Mouse (Mus musculus) kidney, postnatal 25 days (tissue): Measurements from ENCODE around the gene Shbg.

Experiments
- DNase-seq, 2 experiments: peaks; one replicate each; pipeline ENCODE4 v3.0.0; 2021; ENCODE audit warnings: mixed read lengths in 2 of 2

The Shbg gene

GRCm38 (mm10) chr11:69617805-69618204 lies at the start of gene Shbg:
Gene Shbg, minus strand, starts transcription at chr11:69617905.
- DNase-seq, result no peak

- DNase-seq, result no peak
Measured at GRCm38 (mm10) chr11:69666665-69667005, 48.9 kb upstream of the Shbg start.

- DNase-seq, result peak in 1 of 2 experiments; percentile 48
Measured at GRCm38 (mm10) chr11:69665961-69666664, 48.4 kb upstream of the Shbg start, which contains the start of gene Cd68. Gene Cd68, minus strand, starts transcription at chr11:69666153.

- peak in 1 of 2 experiments; percentile 34 for DNase-seq
Measured at GRCm38 (mm10) chr11:69665457-69665960, 47.8 kb upstream of the Shbg start.

- peak in 1 of 2 experiments; percentile 33 for DNase-seq
Measured at GRCm38 (mm10) chr11:69664841-69665240, 47.1 kb upstream of the Shbg start.

GRCm38 (mm10) chr11:69663795-69664194 lies 46.1 kb upstream of the Shbg start:
- DNase-seq, result peak in 1 of 2 experiments; percentile 66

GRCm38 (mm10) chr11:69662967-69663671 lies 45.4 kb upstream of the Shbg start:
- DNase-seq, result peak in 1 of 2 experiments; percentile 60

GRCm38 (mm10) chr11:69662213-69662966 lies 44.7 kb upstream of the Shbg start, which contains the start of gene Mpdu1:
Gene Mpdu1, minus strand, starts transcription at chr11:69662642.
- DNase-seq, result peak; percentile 94 to 98

- DNase-seq, result peak in 1 of 2 experiments; percentile 58
Measured at GRCm38 (mm10) chr11:69661221-69661881, 43.6 kb upstream of the Shbg start.

- peak in 1 of 2 experiments; percentile 36 for DNase-seq
Measured at GRCm38 (mm10) chr11:69657462-69657881, 39.8 kb upstream of the Shbg start.

DNA sequence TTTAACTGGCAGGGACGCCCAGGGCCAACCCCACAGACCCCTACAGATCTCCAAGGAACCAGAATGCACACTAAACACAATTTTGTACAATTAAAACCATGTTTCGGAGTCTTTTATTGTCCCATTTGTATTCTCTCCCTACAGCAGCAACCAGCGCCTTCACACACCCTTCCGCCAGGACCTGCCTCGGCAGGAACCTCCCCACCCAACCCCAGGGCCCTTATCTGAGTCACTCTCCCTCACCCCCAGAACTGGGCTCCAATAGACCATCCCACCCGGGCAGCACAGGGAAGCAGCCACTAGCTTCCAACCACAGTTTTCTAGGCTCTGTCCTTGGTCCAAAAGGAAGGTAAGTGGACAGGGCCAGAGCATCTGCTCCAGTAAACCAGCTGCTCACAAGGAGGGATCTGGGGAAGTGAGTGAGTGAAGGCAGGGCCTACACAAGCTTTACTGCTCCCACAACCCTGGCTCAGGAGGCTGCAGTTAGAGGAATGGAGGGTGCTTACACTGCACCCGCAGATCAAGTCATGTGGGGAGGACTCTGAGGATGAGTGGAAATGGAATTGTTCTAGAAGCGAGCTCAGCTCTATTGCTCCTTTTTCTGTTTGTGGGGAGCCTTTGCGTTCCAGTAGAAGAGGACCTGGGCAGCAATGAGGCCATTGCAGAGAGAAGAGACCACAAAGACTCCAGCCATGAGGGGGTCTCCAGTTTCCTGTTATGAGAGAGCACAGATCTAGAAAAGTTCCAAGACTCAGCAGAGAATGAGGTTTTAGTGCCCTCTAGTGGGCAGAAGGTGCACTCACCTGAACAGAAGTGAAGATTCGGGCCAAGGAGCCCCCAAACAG lies 39.1 kb upstream of the Shbg start:
- peak; percentile 37 to 57 for DNase-seq

GRCm38 (mm10) chr11:69656065-69656455 lies 38.4 kb upstream of the Shbg start:
- no peak for DNase-seq

DNA sequence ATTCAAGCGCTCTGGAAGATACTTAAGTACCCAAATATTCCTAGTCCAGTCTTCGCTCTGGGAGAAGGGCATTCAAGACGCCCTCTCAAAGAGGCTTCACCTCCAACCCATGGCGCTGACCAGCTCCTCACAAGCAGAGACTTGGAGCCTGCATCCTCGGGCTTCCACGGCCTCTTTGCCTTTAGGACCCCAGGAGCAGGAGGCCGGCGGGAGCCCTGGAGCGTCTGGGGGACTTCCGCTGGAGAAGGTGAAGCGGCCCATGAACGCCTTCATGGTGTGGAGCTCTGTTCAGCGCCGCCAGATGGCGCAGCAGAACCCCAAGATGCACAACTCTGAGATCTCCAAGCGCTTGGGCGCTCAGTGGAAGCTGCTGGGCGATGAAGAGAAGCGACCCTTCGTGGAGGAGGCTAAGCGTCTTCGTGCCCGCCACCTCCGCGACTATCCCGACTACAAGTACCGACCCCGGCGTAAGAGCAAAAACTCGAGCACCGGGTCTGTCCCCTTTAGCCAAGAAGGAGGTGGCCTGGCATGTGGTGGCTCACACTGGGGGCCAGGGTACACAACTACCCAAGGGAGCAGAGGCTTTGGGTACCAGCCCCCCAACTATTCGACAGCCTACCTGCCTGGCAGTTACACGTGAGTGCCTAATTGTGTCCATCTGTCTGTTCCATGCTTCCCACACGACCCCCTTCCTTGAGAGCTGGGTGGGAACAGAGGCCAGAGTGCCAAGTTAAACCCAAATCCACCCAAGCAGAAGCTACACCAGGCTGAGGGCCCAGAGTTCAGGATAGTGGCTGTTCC lies 37.8 kb upstream of the Shbg start, which contains the start of gene Sox15:
Gene Sox15 (plus strand): TSS at position 51 of the 801 bp plus-strand sequence.
- peak; percentile 79 for DNase-seq

GRCm38 (mm10) chr11:69654760-69655159 lies 37.1 kb upstream of the Shbg start:
- DNase-seq, result peak in 1 of 2 experiments; percentile 43

- DNase-seq, result no peak
Measured at GRCm38 (mm10) chr11:69653399-69653798, 35.7 kb upstream of the Shbg start.

DNA sequence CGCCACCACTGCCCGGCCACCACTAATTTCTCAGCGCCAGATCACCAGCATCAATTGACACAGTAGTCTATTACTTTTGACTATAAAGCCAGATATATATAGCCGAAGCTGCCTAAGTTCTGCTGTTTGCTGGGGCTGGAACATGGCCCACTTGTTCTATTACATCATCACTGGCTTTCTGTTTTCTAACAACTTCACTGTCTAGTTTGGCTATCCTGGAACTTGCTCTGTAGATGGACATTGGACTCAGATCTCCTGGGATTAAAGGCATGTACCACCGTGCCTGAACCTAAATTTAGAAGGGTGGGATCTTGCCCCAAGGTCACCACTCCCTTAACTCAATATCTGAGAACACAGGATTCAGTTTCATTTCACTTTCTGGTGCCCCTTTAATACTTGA lies 28.2 kb upstream of the Shbg start:
- no peak for DNase-seq

GRCm38 (mm10) chr11:69635471-69635870 lies 17.8 kb upstream of the Shbg start:
- DNase-seq, result no peak

DNA sequence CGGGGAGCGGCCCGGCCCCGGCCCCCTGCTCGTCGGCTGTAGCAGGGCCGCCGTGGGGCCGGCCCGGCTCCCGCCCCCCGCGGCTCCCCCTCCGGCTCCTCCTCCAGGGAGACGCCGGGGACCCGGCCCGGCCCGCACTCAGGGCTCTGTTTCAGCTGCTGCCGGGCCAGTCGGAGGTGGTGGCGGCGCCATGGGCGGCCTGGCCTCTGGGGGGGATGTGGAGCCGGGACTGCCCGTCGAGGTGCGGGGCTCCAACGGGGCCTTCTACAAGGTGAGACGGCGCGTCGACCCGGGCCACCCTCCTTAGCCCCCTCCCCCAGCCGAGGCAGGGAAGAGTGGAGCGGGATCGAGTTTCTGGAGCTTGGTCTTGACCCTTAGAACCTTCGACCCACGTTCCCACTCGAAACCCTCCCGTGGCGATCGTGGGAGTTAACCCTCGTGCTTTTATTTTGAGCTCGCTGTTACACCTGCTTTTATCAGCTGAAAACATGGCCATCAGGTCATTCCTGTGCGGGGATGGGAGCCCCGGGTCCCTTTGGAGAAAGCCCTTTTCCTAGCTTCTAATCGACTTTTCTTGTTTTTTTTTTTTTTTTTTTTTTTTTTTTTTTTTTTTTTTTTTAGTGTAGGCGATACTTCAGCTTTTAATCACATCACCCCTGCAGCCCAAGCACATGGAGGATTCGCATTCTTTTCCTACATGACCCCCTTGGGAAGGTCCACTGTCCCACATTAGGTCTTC lies 15.6 kb upstream of the Shbg start:
- DNase-seq, result peak; percentile 65 to 86

DNA sequence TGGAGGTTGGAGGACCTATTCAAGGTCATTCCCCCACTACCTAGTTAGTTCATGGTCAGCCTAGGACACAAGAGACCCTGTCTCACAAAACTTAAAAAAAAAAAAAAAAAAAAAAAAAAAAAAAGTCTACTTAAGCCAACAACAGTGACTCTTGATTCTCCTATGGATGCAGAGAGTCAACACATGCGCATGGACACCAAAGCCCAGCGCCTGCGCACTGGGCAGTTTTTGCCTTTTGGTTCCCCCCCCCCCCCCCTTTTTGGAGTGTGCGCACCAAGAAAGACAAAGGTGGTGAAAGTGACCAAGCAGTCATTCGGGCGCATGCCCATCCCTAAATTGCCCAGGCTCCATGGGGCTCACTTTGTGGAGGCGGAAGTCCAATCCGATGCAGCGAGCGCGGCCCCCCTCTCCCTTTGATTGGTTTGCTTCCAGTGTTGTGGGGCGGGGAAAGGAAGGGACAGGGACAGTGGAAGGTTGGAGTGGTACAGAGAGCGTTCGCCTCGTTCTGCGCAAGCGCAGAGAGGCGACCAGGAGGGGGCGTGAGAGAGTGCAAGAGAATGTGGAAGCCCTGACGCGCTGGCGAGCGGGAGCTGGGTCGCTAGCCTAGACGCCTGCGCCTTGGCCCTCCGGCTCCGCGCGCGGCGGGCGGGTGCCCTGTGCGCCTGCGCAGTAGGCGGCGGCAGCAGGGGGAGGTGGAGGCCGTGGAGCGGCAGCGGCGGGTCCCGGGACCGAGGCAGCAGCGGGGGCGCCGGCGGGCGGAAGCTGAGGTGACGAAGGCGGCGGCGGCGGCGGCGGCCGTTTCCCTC lies 14.8 kb upstream of the Shbg start, which contains the start of gene Fxr2:
Gene Fxr2 (plus strand): TSS at position 707 of the 806 bp plus-strand sequence.
- peak; percentile 100 for DNase-seq
